Mouse (Mus musculus) hindbrain, embryonic 12.5 days (tissue): Measurements from ENCODE around the gene Cenph. TPM values are rescaled to one million over a fixed set of nuclear protein-coding genes. Genes with fewer than 3 reads are reported as not detected.
A peak's percentile ranks its signal among the peaks of the same experiment; 100 is the strongest.
"Not testable (repeated sequence)": the region's sequence is repeated elsewhere in the genome, so short reads cannot be mapped to it uniquely, and the experiment has no call there.

Experiments used
- ATAC-seq: fragments of 200-750 bp; cut with Nextera tagmentation; 2 replicates; pipeline ENCODE4 v1.8.0; 2017; ENCODE audit warnings: moderate TSS enrichment; ENCODE audit not compliant: low FRiP score
- H3K27ac ChIP-seq: fragments of 300-500 bp; sonication (generic); 2 replicates; pipeline ENCODE4 v1.5.1; 2016; ENCODE audit warnings: mild to moderate bottlenecking
- H3K27me3 ChIP-seq: fragments of 300-500 bp; sonication (generic); 2 replicates; pipeline ENCODE4 v1.6.1; 2016; ENCODE audit warnings: mild to moderate bottlenecking
- H3K36me3 ChIP-seq: fragments of 300-500 bp; sonication (generic); 2 replicates; pipeline ENCODE4 v1.6.1; 2016; ENCODE audit warnings: mild to moderate bottlenecking
- H3K4me1 ChIP-seq: fragments of 300-500 bp; sonication (generic); 2 replicates; pipeline ENCODE4 v1.6.1; 2016
- H3K4me2 ChIP-seq: fragments of 300-500 bp; sonication (generic); replicated peaks from 2 replicates; pipeline ENCODE4 v1.6.1; 2016; ENCODE audit warnings: mild to moderate bottlenecking
- H3K4me3 ChIP-seq: fragments of 300-500 bp; sonication (generic); 2 replicates; pipeline ENCODE4 v1.5.1; 2016; ENCODE audit warnings: mild to moderate bottlenecking
- H3K9ac ChIP-seq: fragments of 300-500 bp; sonication (generic); 2 replicates; pipeline ENCODE4 v1.6.1; 2016; ENCODE audit warnings: mild to moderate bottlenecking, moderate library complexity
- H3K9me3 ChIP-seq: fragments of 300-500 bp; sonication (generic); replicated peaks from 2 replicates; pipeline ENCODE4 v1.6.1; 2016; ENCODE audit warnings: mild to moderate bottlenecking
- WGBS: fragments of 180-500 bp; shearing (Covaris S2); methylation state at CpG from one replicate; pipeline ENCODE4 v1.1.7; 2016; 5-methylcytosine and 5-hydroxymethylcytosine counted together
- polyA plus RNA-seq: library from polyadenylated mRNA; unstranded; fragments of >200 nt; fragmentation: Nextera tagmentation; extraction: Ambion mirVana; gene quantifications from 2 replicates; pipeline ENCODE4 v1.2.1, GENCODE M21; 2016

Cenph gene
- polyA plus RNA-seq, result 29.1 and 31.3 TPM in 2 replicates

DNA sequence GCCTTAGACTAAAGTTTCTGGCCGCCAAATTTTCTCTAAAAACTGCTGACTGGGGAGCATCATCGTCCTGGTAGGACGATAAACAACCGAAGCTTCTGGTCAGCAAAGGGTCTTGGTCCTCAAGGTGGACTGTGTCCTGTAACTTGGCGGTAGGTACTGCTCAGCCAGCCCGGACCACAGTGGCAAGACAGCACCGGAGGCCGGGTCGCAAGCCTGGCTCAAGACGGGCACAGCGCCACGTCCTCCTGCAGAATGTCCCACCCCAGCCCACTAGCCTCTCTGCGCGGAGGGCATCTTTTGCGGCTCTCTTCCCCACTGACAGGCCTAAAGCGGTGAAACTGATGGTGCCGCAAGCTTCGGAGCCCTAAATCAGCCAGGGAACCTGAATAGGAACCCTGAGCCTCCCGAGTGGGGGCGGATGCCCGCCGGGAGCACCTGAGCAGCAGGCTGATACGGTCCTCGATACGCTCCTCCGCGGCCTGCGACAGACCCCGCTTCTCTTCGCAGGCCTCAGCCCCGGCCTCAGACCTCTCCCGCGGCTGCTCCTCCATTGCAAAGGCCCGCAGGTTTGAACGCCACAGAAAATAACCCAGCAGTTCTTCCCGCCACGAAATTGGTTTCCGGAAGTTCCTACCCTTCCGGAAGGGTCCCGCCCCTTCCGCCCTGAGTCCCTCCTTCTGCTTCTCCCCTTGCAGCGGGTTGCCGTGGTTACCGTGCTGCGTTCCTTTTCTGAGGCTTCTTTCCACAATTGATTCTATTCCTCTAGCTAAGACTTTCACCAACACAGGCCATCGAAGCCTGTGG lies at the start of gene Cenph:
Gene Cenph (minus strand): TSS at position 648 of the 804 bp plus-strand sequence.
- Histone ChIP-seq H3K4me2 (peak within 1 kb of the TSS; percentile 91), H3K36me3 (peaks cover 13% of the 10 kb centered on the region; the same call in 1 of the 2 replicates), H3K4me3 (peak within 1 kb of the TSS; percentile 75), H3K9me3 (no peaks in the 10 kb centered on the region), H3K27ac (peak within 1 kb of the TSS; percentile 31; the same call in 1 of the 2 replicates), H3K27me3 (no peaks in the 10 kb centered on the region), H3K9ac (peak within 1 kb of the TSS; percentile 71), H3K4me1 (peaks cover 16% of the 10 kb centered on the region)
- WGBS, result under 1% methylated on average over 46 of the region's 46 CpGs
- ATAC-seq, result peak; percentile 94

DNA sequence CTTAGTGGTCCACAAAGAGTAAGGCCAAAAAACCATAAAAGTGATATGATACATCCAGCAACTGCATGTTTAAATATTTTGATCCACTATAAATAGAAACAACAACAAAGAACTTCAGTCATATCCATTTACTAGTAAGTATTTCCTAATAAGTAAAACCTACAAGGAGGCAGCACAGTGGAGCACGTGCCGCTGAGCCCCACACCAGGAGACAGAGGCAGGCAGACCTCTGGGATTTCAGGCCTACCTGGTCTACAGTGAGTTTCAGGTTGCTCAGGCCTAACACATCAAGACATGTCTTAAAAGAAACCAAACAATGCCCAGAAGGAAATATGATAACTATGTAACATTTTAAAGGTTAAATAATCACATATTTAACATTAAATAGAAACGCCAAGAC lies 49.2 kb upstream of the Cenph start:
- Histone ChIP-seq H3K4me1 (no peaks in the 10 kb centered on the region), H3K27ac (no peak overlapping the region), H3K36me3 (peaks cover 54% of the 10 kb centered on the region), H3K27me3 (no peaks in the 10 kb centered on the region), H3K4me2 (no peak overlapping the region), H3K9me3 (no peaks in the 10 kb centered on the region), H3K4me3 (no peak overlapping the region), H3K9ac (no peak overlapping the region)
- 89% methylated on average over 3 of the region's 3 CpGs for whole genome bisulfite sequencing
- no peak for ATAC-seq

GRCm38 (mm10) chr13:100824306-100824705 lies 48.6 kb upstream of the Cenph start:
- H3K27ac ChIP-seq, result no peak overlapping the region
- no peaks in the 10 kb centered on the region for H3K4me1 ChIP-seq
- no peak overlapping the region for H3K4me2 ChIP-seq
- H3K27me3 ChIP-seq, result no peaks in the 10 kb centered on the region
- no peak overlapping the region for H3K4me3 ChIP-seq
- no peaks in the 10 kb centered on the region for H3K9me3 ChIP-seq
- ATAC-seq, result no peak
- 89% methylated on average over 6 of the region's 6 CpGs for WGBS
- H3K36me3 ChIP-seq, result peaks cover 59% of the 10 kb centered on the region
- no peak overlapping the region for H3K9ac ChIP-seq

- peaks cover 62% of the 10 kb centered on the region for H3K36me3 ChIP-seq
- WGBS, result 96% methylated on average over 3 of the region's 3 CpGs
These were observed 48.2 kb upstream of the Cenph start for GRCm38 (mm10) chr13:100823863-100824262.

GRCm38 (mm10) chr13:100814451-100814850 lies 38.8 kb upstream of the Cenph start:
- peaks cover 61% of the 10 kb centered on the region for H3K36me3 ChIP-seq
- H3K9ac ChIP-seq, result no peak overlapping the region
- H3K4me3 ChIP-seq, result no peak overlapping the region
- no peak overlapping the region for H3K27ac ChIP-seq
- H3K4me1 ChIP-seq, result no peaks in the 10 kb centered on the region
- no peaks in the 10 kb centered on the region for H3K27me3 ChIP-seq
- no peak overlapping the region for H3K4me2 ChIP-seq
- 92% methylated on average over 6 of the region's 6 CpGs for WGBS
- no peaks in the 10 kb centered on the region for H3K9me3 ChIP-seq
- ATAC-seq, result no peak

More at GRCm38 (mm10) chr13:100823863-100824262, 48.2 kb upstream of the Cenph start:
- no peak for ATAC-seq
- Histone ChIP-seq H3K4me2 (no peak overlapping the region), H3K27ac (no peak overlapping the region), H3K4me3 (no peak overlapping the region), H3K9ac (no peak overlapping the region), H3K9me3 (no peaks in the 10 kb centered on the region), H3K4me1 (no peaks in the 10 kb centered on the region), H3K27me3 (no peaks in the 10 kb centered on the region)

GRCm38 (mm10) chr13:100805776-100806175 lies 30.1 kb upstream of the Cenph start:
- no peaks in the 10 kb centered on the region for H3K27me3 ChIP-seq
- 93% methylated on average over 3 of the region's 3 CpGs for WGBS
- H3K4me2 ChIP-seq, result no peak overlapping the region
- H3K4me1 ChIP-seq, result no peaks in the 10 kb centered on the region
- no peak overlapping the region for H3K27ac ChIP-seq
- peaks cover 71% of the 10 kb centered on the region for H3K36me3 ChIP-seq
- no peak for ATAC-seq
- no peak overlapping the region for H3K9ac ChIP-seq
- no peak overlapping the region for H3K4me3 ChIP-seq
- no peaks in the 10 kb centered on the region for H3K9me3 ChIP-seq

GRCm38 (mm10) chr13:100797171-100797570 lies 21.5 kb upstream of the Cenph start:
- no peaks in the 10 kb centered on the region for H3K4me1 ChIP-seq
- no peak overlapping the region for H3K4me2 ChIP-seq
- no peak overlapping the region for H3K4me3 ChIP-seq
- no peak overlapping the region for H3K27ac ChIP-seq
- H3K27me3 ChIP-seq, result no peaks in the 10 kb centered on the region
- peaks cover 10% of the 10 kb centered on the region for H3K36me3 ChIP-seq
- no peaks in the 10 kb centered on the region for H3K9me3 ChIP-seq
- no peak for ATAC-seq
- WGBS, result 89% methylated on average over 6 of the region's 6 CpGs
- no peak overlapping the region for H3K9ac ChIP-seq

GRCm38 (mm10) chr13:100789083-100789482 lies 13.4 kb upstream of the Cenph start:
- H3K9me3 ChIP-seq, result no peaks in the 10 kb centered on the region
- peaks cover 13% of the 10 kb centered on the region for H3K4me1 ChIP-seq
- no peak overlapping the region for H3K4me2 ChIP-seq
- H3K27me3 ChIP-seq, result no peaks in the 10 kb centered on the region
- WGBS, result 88% methylated on average over 3 of the region's 3 CpGs
- no peak overlapping the region for H3K4me3 ChIP-seq
- no peaks in the 10 kb centered on the region for H3K36me3 ChIP-seq
- H3K27ac ChIP-seq, result no peak overlapping the region
- no peak for ATAC-seq
- H3K9ac ChIP-seq, result no peak overlapping the region

GRCm38 (mm10) chr13:100788057-100788456 lies 12.4 kb upstream of the Cenph start:
- peaks cover 18% of the 10 kb centered on the region for H3K4me1 ChIP-seq
- H3K9me3 ChIP-seq, H3K9ac ChIP-seq, ATAC-seq, H3K36me3 ChIP-seq, H3K27me3 ChIP-seq, H3K27ac ChIP-seq, H3K4me2 ChIP-seq, H3K4me3 ChIP-seq: not testable (repeated sequence)
- WGBS, result 91% methylated on average over 12 of the region's 14 CpGs

DNA sequence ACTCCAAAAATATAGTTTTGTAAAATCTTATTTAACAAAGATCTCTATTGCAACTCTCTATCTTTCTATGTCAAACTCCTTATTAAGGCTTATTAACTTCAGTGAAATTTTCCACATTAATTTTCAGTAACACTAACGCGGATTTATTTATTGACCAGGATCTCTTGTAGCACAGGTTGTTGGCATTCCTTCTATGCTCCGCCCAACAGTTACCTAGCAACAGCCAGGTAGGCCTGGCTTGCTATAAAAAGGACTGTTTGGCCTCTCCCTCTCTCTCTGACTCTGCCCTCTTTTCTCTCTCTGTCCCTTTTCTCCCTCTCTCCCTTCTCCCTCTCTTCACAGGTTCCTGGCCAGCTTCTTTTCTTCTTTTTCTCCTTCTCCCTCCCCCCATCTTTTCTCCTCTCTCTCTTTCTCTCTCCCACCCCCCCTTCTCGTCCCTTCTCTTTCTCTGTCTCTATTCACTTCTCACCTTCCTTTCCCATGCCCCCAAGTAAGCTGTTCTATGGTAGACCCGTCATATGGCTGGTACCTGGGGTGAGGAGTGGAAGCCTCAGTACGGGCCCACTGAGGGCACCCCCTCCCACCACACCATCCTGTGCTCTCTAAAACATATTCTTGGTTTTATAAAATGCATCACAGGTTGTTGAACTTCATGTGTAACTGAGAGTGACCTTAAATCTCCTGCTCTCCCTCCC lies 11.8 kb upstream of the Cenph start:
- H3K4me2 ChIP-seq, result no peak overlapping the region
- H3K27ac ChIP-seq, result no peak overlapping the region
- 69% methylated on average over 6 of the region's 6 CpGs for WGBS
- no peak overlapping the region for H3K9ac ChIP-seq
- no peak overlapping the region for H3K4me3 ChIP-seq
- H3K9me3 ChIP-seq, result no peaks in the 10 kb centered on the region
- peaks cover 4% of the 10 kb centered on the region; the same call in 1 of the 2 replicates for H3K36me3 ChIP-seq
- peaks cover 18% of the 10 kb centered on the region for H3K4me1 ChIP-seq
- H3K27me3 ChIP-seq, result no peaks in the 10 kb centered on the region
- ATAC-seq, result no peak

GRCm38 (mm10) chr13:100786414-100786867 lies 10.7 kb upstream of the Cenph start, which contains the start of gene Ccnb1:
TSS of gene Ccnb1 (minus strand) at chr13:100786570.
- Histone ChIP-seq H3K4me2 (peak within 1 kb of the TSS; percentile 77), H3K9ac (peak within 1 kb of the TSS; percentile 70), H3K4me3 (peak within 1 kb of the TSS; percentile 58), H3K4me1 (peaks cover 18% of the 10 kb centered on the region), H3K36me3 (peaks cover 10% of the 10 kb centered on the region), H3K27me3 (no peaks in the 10 kb centered on the region), H3K9me3 (no peaks in the 10 kb centered on the region), H3K27ac (no peak within 1 kb of the TSS)
- under 1% methylated on average over 35 of the region's 35 CpGs for WGBS
- ATAC-seq, result peak; percentile 99

DNA sequence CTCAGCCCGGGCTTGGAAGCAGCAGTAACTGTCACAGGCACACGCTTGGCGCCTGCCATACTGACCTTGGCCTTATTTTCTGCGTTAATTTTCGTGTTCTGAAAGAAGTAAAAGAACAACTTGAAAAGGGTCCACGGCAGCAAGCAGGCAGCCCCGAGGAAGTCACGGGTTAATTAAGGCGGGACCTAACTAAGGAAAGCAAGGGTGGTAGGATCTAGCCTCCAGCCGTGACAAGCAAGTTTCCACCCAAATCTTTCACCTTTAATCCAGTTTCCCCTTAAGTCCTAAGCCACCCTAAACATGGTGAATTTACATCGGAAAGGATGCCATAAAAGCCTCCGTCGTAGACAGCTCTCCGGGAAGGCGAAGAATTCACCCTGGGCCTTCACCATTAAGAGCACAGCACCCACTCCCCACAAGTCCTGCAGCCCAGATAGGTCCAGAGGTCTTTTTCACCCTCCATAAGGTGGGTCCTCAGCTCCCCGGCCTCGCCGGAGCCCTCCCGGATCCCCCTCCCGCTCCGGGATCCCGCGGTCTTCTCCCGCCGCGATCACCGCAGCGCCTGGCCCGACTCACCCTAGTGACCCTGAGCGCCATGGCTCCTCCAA lies 10.2 kb upstream of the Cenph start:
- no peaks in the 10 kb centered on the region for H3K9me3 ChIP-seq
- H3K36me3 ChIP-seq, result peaks cover 14% of the 10 kb centered on the region
- H3K4me3 ChIP-seq, result peak overlapping the region; percentile 58
- peak overlapping the region; percentile 77 for H3K4me2 ChIP-seq
- H3K27me3 ChIP-seq, result no peaks in the 10 kb centered on the region
- WGBS, result 2% methylated on average over 30 of the region's 30 CpGs
- H3K27ac ChIP-seq, result no peak overlapping the region
- H3K9ac ChIP-seq, result peak overlapping the region; percentile 70
- peaks cover 18% of the 10 kb centered on the region for H3K4me1 ChIP-seq
- ATAC-seq, result peak; percentile 8
